Mouse (Mus musculus): ENCODE data around the gene Kif1bp. TPM values are rescaled to one million over a fixed set of nuclear protein-coding genes. Genes with fewer than 3 reads are reported as not detected.
"Not testable (repeated sequence)": the region's sequence is repeated elsewhere in the genome, so short reads cannot be mapped to it uniquely, and the experiment has no call there.

Kif1bp gene
- polyA plus RNA-seq, 1 experiment from 2014 or later: 53.9 TPM

DNA sequence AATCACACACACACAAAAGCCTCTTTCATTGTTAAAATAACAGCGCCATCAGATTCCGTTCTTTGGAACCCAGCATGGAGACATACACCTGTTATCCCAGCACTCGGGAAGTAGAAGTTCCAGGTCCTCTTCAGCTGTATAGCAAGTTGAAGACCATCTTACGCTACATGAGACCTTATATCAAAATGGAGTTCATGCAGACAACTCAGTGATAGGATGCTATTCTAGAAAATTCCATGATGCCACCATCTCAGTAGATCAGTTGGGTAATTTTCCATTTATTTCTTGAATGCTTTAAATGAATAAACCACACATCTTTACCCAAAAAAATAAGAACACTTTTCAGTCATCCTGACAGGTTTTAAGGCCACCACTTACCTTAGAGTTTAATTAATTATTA is 71.2 kb downstream of the Kif1bp start:
- Histone ChIP-seq H3K27me3 (peaks cover 12% of the 10 kb centered on the region; the same call in 1 of the 2 replicates), H3K4me2 (replicated peaks) (no peak overlapping the region), H3K36me3 (no peaks in the 10 kb centered on the region), H3K4me3 (no peak overlapping the region), H3K9ac (no peak overlapping the region), H3K27ac (no peak overlapping the region), H3K9me3 (no peaks in the 10 kb centered on the region), H3K4me1 (0 out of 2 replicates have a peak, but pooled peaks cover 2% of the 10 kb centered on the region)
- ATAC-seq (ENCODE audit: insufficient number of reproducible peaks, insufficient read depth, low FRiP score, low TSS enrichment): no peak
- 82% methylated on average over 4 of the region's 4 CpGs for WGBS

DNA sequence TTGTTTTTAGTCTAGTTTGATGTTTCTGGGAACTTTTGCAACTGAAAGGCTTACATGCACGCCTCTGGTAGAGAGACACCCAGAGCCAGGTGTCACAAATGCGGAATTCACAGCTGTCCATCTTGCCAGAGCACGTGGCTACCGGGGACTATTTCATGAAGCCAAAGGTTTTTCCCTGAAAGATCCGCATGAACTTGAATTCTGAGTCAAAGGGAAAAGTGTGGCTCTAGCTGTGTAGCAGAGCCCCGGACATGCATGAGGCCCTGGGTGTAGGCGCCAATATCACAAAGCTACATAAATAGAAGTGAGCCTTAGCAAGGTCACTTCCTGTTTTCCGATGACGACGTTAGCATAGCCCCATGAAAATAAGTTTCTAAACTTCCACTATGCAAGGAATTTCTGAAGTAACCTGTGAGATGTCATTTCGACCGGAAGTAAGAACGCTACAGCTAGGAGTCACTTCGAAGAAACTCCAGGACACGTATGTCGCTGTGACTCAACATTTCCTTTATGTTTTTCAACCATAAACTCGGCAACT is 72.2 kb downstream of the Kif1bp start:
- H3K4me1 ChIP-seq: 0 out of 2 replicates have a peak, but pooled peaks cover 2% of the 10 kb centered on the region
- WGBS: 84% methylated on average over 17 of the region's 17 CpGs
- no peak for ATAC-seq (ENCODE audit: insufficient number of reproducible peaks, insufficient read depth, low FRiP score, low TSS enrichment)
- no peak overlapping the region for H3K4me2 ChIP-seq (replicated peaks)
- no peak overlapping the region for H3K4me3 ChIP-seq
- no peaks in the 10 kb centered on the region for H3K9me3 ChIP-seq
- no peak overlapping the region for H3K27ac ChIP-seq
- H3K27me3 ChIP-seq: peaks cover 12% of the 10 kb centered on the region; the same call in 1 of the 2 replicates
- no peak overlapping the region for H3K9ac ChIP-seq
- H3K36me3 ChIP-seq: no peaks in the 10 kb centered on the region

DNA sequence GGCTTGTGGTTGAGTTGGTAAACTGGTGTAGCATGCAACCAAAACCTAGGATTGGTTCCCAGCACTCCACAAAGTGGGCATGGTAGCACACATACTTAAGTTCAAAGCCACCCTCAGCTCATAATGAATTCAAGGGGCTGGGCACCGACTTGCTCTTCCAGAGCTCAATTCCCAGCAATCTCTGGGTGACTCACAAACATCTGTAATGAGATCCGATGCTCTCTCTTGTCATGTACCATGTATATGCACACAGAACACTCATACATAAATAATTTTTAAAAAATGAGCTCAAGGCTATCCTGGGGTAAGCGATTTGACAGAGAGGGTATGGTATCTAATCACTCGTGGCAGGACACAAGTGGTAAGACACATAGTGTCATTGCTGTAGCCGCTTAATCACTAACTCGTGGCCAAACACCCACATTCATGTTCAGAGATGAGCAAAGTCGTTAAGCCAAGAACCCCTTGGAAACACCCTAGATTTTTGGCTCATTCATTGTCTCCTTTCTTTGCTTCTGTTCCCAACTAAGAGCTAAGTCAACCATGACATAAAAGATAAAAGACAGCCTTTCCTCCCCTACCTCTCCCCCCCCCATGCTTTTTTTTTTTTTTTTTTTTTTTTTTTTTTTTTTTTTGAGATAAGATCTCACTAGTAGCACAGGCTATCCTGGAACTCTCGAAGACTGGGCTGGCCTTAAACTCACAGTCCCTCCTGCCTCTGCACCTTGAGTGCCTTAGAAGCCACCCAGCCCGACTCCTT is 72.9 kb downstream of the Kif1bp start:
- Histone ChIP-seq H3K27me3 (peaks cover 12% of the 10 kb centered on the region; the same call in 1 of the 2 replicates), H3K4me1 (0 out of 2 replicates have a peak, but pooled peaks cover 2% of the 10 kb centered on the region), H3K27ac (no peak overlapping the region), H3K4me3 (no peak overlapping the region), H3K4me2 (replicated peaks) (no peak overlapping the region), H3K9me3 (no peaks in the 10 kb centered on the region), H3K36me3 (no peaks in the 10 kb centered on the region), H3K9ac (no peak overlapping the region)
- no peak for ATAC-seq (ENCODE audit: insufficient number of reproducible peaks, insufficient read depth, low FRiP score, low TSS enrichment)
- WGBS: 86% methylated on average over 9 of the region's 9 CpGs

- Histone ChIP-seq H3K4me3 (no peak overlapping the region), H3K9ac (no peak overlapping the region), H3K4me2 (replicated peaks) (no peak overlapping the region), H3K9me3 (no peaks in the 10 kb centered on the region), H3K4me1 (0 out of 2 replicates have a peak, but pooled peaks cover 2% of the 10 kb centered on the region), H3K27ac (no peak overlapping the region), H3K36me3 (no peaks in the 10 kb centered on the region), H3K27me3 (peaks cover 9% of the 10 kb centered on the region; the same call in 1 of the 2 replicates)
- no peak for ATAC-seq (ENCODE audit: insufficient number of reproducible peaks, insufficient read depth, low FRiP score, low TSS enrichment)
- 75% methylated on average over 12 of the region's 12 CpGs for WGBS
Measured at GRCm38 (mm10) chr10:62503836-62504628, 74.2 kb downstream of the Kif1bp start.

DNA sequence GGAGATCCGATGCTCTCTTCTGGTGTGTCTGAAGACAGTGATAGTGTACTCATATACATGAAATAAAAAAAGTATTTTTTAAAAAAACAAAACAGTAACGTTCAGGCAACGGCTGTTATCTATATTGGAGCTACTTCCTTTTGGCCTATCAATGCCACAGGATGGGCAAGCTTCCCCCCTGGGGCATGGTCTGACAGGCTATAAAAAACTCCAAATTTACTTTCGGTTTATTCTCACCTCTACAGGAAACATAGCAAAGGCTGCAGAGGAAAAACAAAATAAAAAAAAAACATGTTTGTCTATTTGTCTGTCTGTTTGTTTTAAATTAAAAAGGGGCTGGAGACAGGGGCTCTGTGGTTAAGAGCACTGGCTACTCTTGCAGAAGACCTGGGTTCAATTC is 74.9 kb downstream of the Kif1bp start:
- no peak overlapping the region for H3K4me3 ChIP-seq
- no peaks in the 10 kb centered on the region for H3K36me3 ChIP-seq
- H3K4me2 ChIP-seq (replicated peaks): no peak overlapping the region
- WGBS: 81% methylated on average over 4 of the region's 4 CpGs
- H3K4me1 ChIP-seq: 0 out of 2 replicates have a peak, but pooled peaks cover 2% of the 10 kb centered on the region
- ATAC-seq (ENCODE audit: insufficient number of reproducible peaks, insufficient read depth, low FRiP score, low TSS enrichment): no peak
- H3K27ac ChIP-seq: no peak overlapping the region
- H3K27me3 ChIP-seq: 0 out of 2 replicates have a peak, but pooled peaks cover 4% of the 10 kb centered on the region
- H3K9ac ChIP-seq: no peak overlapping the region
- no peaks in the 10 kb centered on the region for H3K9me3 ChIP-seq

DNA sequence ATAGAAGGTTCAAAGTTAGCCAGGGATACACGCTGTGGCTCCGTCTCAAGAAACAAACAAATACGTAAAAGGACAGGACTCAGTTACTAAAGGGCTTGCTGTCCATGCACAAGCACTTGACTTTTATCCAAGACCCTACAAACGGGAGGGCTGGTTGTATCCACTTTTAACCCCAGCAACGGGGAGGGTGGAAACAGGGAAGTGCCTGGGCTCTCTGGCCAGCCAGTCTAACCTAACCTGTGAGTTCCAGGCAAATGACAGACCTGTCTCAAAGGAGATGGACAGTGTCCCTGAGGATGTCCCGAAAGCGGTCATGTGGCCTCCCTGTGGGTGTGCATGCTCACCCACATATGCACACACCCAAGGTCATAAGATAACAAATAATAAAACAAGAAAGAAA is 76.3 kb downstream of the Kif1bp start:
- Histone ChIP-seq H3K9me3 (no peaks in the 10 kb centered on the region), H3K36me3 (no peaks in the 10 kb centered on the region), H3K9ac (no peak overlapping the region), H3K4me1 (no peaks in the 10 kb centered on the region), H3K27ac (no peak overlapping the region), H3K27me3 (no peaks in the 10 kb centered on the region), H3K4me2 (replicated peaks) (no peak overlapping the region), H3K4me3 (no peak overlapping the region)
- ATAC-seq (ENCODE audit: insufficient number of reproducible peaks, insufficient read depth, low FRiP score, low TSS enrichment): no peak
- WGBS: 81% methylated on average over 7 of the region's 7 CpGs

DNA sequence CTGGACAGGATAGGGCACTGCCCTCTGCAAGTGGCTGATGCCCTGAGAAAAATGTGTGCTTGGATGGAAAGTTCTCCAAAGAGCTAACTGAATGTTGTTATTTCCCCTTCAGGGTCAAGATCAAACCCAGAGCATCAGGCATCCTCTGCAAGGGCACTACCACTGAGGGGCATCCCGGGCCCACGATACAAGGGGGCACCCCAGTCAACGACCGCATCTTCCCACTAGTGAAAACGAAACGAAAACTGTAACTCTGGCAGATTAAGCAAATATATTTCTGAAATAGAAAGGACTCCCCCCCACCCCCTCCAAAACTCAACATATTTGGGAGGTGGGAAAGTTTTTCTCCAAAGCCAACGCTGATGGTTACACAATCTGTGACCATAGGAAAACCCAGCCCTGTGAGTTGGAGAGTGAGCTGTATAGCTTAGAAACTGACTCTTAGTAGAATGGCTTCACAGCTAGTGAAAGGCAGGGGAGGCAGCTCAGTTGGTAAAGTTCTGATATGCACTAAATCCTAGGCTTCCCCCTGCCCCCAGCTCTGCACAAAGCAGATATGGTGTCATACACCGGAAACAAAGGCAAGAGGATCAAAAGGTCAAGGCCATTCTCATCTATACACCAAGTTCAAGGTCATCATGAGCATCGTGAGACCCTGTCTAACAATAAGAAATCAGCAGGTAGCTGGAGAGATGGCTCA is 77.2 kb downstream of the Kif1bp start:
- no peaks in the 10 kb centered on the region for H3K27me3 ChIP-seq
- no peak overlapping the region for H3K9ac ChIP-seq
- H3K4me3 ChIP-seq: no peak overlapping the region
- H3K4me1 ChIP-seq: no peaks in the 10 kb centered on the region
- H3K9me3 ChIP-seq: no peaks in the 10 kb centered on the region
- no peak for ATAC-seq (ENCODE audit: insufficient number of reproducible peaks, insufficient read depth, low FRiP score, low TSS enrichment)
- H3K36me3 ChIP-seq: no peaks in the 10 kb centered on the region
- 84% methylated on average over 9 of the region's 9 CpGs for WGBS
- H3K27ac ChIP-seq: no peak overlapping the region
- no peak overlapping the region for H3K4me2 ChIP-seq (replicated peaks)

DNA sequence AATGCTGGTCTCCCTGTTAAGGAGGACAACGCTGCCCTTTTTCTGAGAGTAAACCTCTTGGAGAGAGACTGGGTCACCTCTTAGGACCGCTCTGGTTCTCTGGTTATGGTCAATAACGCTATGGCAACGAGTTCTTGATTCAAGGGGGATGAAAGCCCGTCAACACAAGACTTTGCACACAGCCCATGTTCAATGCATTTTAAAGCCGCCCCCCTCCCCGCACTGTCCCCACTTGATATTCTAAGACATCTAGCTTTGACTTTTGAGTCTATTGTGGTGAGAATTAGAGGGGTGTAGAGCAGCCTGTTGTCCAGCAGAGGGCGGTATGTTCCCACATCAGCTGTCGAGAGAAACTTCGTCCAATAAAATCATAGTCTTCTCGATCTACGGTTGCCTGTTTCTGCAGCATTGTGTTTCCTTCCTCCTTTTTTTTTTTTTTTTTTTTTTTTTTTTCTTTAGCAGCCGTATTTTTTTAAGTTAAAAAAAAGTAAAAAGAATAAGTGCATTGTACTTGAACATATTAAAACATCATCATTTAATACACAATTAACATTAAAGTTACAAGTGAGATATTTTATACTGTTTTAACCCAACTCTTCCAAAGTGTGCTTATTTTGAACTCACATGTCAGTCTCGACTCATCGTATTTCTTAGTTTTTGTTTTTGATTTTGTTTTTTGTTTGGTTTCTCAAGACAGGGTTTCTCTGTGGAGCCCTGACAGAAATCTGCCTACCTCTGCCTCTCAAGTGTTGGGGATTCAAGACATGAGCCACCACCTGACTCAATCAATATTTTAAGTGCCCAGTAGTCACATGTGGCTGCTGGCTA is 78.0 kb downstream of the Kif1bp start:
- no peaks in the 10 kb centered on the region for H3K27me3 ChIP-seq
- no peak overlapping the region for H3K4me2 ChIP-seq (replicated peaks)
- H3K4me3 ChIP-seq: no peak overlapping the region
- no peaks in the 10 kb centered on the region for H3K36me3 ChIP-seq
- no peaks in the 10 kb centered on the region for H3K4me1 ChIP-seq
- no peak overlapping the region for H3K9ac ChIP-seq
- H3K27ac ChIP-seq: no peak overlapping the region
- WGBS: 27% methylated on average over 15 of the region's 15 CpGs
- ATAC-seq (ENCODE audit: insufficient number of reproducible peaks, insufficient read depth, low FRiP score, low TSS enrichment): no peak
- no peaks in the 10 kb centered on the region for H3K9me3 ChIP-seq

DNA sequence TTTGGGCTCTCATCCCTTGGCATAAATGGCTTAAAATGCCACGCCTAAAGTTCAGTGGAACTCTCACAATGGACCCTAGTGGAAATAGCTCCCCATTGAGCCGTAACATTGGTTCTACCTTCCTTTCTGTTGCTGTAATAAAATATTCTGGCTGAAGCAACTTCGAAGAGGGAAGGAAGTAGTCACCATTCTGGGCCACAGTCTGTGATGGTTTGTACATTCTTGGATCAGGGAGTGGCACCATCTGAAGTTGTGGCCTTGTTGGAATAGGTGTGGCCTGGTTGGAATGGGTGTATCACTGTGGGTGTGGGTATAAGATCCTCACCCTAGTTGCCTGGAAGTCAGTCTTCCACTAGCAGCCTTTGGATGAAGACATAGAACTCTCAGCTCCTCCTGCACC is 86.6 kb downstream of the Kif1bp start:
- H3K9ac ChIP-seq; H3K4me3 ChIP-seq; H3K4me2 ChIP-seq (replicated peaks); H3K36me3 ChIP-seq; H3K27ac ChIP-seq; H3K9me3 ChIP-seq; ATAC-seq (ENCODE audit: insufficient number of reproducible peaks, insufficient read depth, low FRiP score, low TSS enrichment); H3K4me1 ChIP-seq; H3K27me3 ChIP-seq: not testable (repeated sequence)
- WGBS: 84% methylated on average over 3 of the region's 3 CpGs
